Mouse (Mus musculus): ENCODE measurements around the gene Mfsd6l.

The Mfsd6l gene

GRCm38 (mm10) chr11:68553981-68554471 is 2.0 kb upstream of the Mfsd6l start:
- DNase-seq (ENCODE audit: low read depth): no peak

- DNase-seq (ENCODE audit: low read depth): no peak
Observed at GRCm38 (mm10) chr11:68559546-68559945, 3.6 kb downstream of the Mfsd6l start.

GRCm38 (mm10) chr11:68561957-68562950 is 6.3 kb downstream of the Mfsd6l start:
- DNase-seq (ENCODE audit: low read depth): no peak

- no peak for DNase-seq (ENCODE audit: low read depth)
Observed at GRCm38 (mm10) chr11:68564356-68565031, 8.5 kb downstream of the Mfsd6l start.

- DNase-seq (ENCODE audit: low read depth): no peak
Observed at GRCm38 (mm10) chr11:68565032-68565429, 9.0 kb downstream of the Mfsd6l start.

DNA sequence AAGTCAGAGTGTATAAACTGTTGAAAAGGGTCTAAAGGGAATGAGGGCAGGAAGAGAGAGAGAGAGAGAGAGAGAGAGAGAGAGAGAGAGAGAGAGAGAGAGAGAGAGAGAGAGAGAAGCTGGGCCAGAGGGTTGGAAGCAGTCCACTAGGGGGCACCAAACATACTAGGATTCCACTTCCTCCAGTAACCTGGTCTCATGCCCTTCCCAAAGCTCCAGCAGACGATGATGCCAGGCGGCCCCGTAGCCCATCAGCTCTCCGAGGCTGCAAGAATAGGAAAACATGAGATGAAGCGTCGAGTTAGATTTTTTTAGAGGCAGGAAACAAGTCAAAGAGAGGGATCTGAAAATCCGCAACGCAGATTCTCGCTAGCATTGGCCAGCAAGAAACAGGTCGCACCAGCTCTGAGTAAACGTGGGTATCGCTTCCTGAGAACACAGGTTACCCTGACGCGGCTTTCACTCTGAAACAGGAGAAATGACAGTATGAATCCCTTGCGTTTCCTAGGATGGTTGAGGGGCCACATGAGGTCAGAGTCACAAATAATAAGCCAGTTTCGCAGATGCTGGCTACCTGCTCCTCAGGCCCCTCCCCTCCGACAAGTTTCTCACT is 10.6 kb downstream of the Mfsd6l start:
- DNase-seq (ENCODE audit: low read depth): no peak

DNA sequence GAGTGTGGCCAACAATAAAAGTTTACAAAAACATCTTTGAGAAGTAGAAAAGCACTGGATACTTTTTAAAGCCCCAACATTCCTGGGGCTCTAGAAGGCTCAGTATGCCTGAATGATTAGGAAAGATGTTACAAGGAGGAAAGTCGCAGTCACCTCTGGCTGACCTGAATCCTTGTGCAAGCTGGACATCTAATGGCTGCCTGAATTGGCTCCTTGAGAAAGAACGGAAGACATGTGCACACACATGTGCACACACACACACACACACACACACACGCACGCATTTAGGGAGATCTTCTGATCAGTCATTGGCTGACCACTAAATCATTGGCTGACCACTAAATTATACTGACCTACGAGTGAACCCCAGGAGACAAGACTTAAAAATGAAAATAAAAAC is 14.9 kb downstream of the Mfsd6l start:
- DNase-seq (ENCODE audit: low read depth): no peak

DNA sequence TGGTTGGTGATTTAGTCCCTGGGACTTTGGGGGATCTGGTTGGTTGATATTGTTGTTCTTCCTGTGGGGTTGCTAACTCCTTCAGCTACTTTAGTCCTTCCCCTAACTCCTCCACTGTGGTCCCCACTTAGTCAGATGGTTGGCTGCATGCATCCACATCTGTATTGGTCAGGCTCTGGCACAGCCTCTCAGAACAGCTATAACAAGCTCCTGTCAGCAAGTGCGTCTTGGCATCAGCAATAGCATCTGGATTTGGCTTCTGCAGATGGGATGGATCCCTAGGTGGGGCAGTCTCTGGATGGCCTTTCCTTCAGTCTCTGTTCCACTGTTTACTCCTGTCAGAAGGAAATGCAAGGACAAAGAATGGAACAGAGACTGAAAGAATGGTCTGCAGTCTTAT is 21.1 kb downstream of the Mfsd6l start:
- no peak for DNase-seq (ENCODE audit: low read depth)

DNA sequence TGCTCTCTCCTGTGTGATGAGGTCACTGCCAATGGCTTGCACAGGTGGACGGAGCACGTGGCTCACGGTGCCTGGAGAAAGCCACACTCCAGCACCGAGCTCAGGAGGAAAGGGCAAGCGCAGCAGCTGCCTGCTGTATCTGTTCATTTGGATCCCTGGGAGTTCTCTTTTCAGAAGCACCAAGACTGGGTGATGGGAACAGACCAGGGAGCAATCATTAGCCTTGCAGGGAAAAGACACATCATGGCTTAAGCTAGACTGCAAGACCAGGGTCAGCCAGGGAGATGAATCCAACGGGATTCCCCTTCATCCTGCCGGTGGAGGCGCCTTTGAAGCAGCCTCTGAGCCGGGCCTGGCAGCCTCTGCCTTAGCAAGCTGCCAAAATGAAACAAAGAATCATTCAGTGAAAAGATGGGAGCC is 23.5 kb downstream of the Mfsd6l start:
- peak; percentile 75 for DNase-seq (ENCODE audit: low read depth)

GRCm38 (mm10) chr11:68580566-68580965 is 24.6 kb downstream of the Mfsd6l start:
- DNase-seq (ENCODE audit: low read depth): no peak

DNA sequence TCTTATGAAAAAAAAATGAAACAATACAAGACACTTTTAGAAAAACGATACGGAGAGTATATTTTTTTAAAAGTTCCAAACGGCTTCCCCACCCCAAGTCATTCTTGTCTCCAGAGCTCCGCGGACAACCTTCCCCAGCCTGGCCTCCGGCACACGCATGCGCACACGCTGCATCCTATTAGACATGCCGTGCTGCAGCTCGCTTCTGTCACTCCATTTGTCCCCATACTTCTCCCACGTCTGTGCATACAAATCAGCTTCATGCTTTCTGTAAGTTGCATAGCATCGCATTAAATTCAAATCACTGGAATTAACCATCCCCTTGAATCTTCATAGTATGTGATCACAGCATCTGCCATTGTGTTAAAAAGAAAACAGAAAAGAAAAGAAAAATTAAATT is 27.2 kb downstream of the Mfsd6l start:
- DNase-seq (ENCODE audit: low read depth): no peak

GRCm38 (mm10) chr11:68583906-68584480 is 28.0 kb downstream of the Mfsd6l start:
- no peak for DNase-seq (ENCODE audit: low read depth)

DNA sequence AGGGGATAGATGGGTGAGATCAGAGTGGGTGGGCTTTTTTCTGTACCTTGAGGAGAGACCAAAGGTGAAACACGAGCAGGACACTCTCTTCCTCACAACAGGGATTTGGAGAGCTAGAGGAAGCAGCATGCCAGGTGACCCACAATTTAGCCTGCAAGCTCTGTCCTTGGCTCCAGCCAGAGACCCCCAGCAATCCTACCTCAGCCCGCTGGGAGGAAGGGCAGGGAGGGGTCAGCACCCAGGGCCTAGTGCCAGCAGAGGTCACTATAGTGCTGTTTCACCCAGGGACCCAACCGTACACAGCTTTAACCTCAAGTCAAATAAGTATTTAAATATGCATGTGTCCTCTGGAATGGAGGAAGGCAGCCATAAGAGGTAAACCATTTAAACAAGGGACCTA is 29.9 kb downstream of the Mfsd6l start:
- no peak for DNase-seq (ENCODE audit: low read depth)

DNA sequence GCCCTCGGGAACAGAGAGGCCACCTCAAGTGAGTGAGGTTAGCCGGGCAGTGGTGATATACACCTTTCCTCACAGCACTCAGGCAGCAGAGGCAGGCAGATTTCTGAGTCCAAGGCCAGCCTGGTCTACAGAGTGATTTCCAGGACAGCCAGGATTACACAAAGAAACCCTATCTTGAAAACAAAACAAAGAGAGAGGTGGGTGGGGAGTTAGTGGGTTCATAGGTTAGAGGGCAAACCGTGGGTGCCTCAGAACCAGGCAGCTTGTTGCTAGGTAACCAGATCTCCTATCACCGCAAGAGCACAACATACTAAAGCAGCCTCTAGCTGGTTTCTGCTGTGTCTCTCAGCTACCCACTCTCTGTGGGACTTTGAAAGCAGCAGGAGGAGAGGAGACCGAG is 30.7 kb downstream of the Mfsd6l start, which contains the start of gene Ccdc42:
Ccdc42 (plus strand) TSS at position 301 of the 400 bp plus-strand sequence.
- DNase-seq (ENCODE audit: low read depth): no peak

DNA sequence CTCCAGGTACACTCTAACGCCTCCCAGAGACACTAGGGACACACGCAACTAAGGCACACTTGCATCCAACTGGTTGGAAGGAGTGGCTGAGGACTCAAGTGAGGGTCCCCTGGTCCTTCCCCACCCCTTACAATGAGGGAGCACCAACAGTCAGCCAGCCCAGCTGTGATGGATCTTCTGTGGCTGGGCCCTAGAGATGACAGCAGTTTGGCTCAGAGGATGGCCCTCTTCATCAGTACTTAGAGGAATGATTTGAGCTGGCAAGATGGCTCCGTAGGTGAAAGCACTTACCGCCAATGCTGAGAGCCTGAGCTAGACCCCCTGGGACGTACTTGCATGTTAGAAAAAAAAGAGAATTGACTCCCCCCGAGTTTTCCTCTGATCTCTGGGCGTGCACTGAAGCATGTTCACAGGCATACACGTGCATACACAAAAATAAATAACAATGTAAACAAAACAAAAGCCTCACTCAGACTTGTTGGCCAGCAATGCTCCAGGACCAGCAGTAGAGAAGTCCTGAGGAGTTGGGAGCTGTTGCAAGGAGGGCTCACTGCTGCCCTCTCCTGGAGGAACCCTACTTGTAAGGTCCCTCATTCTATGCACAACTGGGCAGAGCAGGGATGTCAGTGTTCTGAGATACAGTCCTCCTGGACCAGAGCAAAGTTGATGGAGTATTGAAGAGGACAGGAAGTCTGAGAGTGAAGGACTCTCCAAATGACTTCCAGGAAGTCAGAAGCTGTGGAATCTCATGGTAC is 33.2 kb downstream of the Mfsd6l start:
- DNase-seq (ENCODE audit: low read depth): no peak

DNA sequence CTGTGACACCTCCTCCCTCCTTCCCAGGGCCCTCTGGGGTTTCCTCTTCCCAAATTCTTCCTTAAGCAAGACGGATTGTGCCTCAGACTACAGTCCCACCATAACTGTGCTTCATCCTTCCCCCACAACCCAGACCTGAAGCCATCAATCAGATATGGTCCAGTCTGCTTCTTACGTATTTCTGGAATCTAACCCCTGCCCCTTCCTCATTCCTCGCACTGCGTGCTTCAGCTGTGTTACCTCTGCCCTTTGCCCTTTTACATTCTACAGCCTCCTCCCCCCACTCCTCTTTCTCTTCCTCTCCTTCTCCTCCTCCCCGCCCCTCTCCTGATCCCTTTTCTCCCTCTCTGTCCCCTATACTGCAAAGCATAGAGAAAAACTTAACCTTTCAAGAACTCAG is 35.7 kb downstream of the Mfsd6l start:
- DNase-seq (ENCODE audit: low read depth): no peak

DNA sequence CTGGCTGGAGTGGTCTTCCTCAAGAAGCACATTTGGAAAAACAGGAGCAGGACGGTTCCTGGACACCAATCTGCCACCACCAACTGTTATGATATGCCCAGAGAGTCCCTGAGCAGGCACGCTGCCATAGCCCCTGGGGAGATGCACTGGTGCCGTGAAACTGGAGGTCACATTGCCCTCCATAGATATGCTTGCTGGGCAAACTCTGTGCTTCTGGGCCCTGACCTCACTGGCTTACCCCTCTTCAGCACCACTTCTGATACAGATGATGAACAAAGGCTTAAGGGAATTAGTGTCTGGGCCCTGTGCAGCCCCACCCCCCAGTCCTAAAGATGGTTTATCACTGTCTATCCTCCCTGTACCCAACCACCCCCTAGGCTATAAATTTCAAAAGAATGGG is 37.3 kb downstream of the Mfsd6l start:
- DNase-seq (ENCODE audit: low read depth): no peak

DNA sequence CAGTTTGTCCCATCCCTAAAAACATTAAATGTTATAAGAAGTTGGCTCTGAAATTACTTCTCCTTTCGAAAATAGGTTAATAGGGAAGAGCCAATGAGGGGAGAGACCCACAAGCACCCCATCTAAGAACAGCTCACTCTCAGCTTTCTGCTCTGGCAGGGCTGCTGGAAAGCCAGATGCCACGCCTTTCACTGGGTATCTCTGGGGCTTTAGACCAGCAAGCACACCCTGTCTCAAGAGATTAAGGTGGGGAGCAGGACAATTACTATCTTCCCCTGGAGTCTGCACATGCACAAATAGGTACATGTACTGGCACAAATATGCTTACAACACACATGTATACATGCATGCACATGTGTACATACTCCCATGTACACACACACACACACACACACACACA is 41.9 kb downstream of the Mfsd6l start:
- DNase-seq (ENCODE audit: low read depth): no peak

DNA sequence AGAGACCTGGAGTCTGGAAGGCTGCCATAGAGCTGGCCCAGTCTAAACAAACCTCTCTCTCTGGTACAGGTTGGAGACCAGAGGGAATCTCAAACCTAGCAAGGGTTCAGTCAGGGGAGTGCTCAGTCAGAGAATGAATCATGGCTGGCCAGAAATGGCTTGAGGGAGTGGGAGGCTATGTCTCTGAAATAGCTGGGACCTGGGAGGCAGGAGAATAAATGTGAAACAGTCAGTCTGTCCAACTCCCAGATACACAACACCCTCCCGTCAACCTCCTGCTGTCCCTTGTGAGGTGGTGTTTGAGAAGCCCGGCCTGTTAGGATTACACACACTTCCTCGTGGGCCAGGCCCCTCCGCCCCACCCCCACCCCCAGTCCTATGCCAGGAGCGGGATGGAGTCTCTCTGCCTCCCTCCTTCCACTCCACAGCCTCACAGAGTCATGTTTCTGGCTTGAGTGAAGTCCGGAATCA is 44.6 kb downstream of the Mfsd6l start:
- DNase-seq (ENCODE audit: low read depth): peak; percentile 51

DNA sequence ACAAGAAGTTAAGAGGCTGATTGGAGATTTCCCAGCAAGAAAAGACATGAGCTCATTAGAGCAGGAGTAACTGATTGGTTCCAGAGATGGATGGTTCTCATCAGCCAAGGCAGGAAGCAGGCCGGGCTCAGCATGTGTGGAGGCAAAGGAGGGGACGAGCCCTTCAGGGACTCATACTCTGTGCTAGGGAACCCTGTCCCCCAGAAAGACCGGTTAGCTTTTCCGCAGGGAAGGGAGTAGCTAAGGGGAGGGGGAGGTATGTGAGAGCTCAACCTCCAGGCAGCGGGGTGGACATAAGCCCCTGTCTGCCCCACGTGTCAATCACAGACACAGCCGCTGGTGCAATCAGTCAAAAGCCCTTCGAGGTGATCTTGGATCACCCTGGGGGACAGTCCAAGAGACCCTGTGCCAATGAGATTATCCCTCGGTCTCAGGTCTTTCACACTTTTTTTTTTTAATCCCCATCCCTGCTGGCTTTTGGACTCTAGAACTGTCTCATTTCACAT is 45.6 kb downstream of the Mfsd6l start:
- DNase-seq (ENCODE audit: low read depth): no peak

Data from fibroblast of lung, adult 2 months (primary cell).